Mouse (Mus musculus): Measurements from ENCODE around the gene Olfr71. TPM values are rescaled to one million over a fixed set of nuclear protein-coding genes. Genes with fewer than 3 reads are reported as not detected.

Gene Olfr71
- polyA plus RNA-seq, 1 experiment from 2014 or later, result not detected

GRCm38 (mm10) chr4:43729126-43729525 is 19.1 kb upstream of the Olfr71 start:
- H3K9ac ChIP-seq, result no peak overlapping the region
- no peak overlapping the region for H3K4me3 ChIP-seq (replicated peaks)
- H3K36me3 ChIP-seq, result no peaks in the 10 kb centered on the region
- H3K4me2 ChIP-seq, result no peak overlapping the region
- ATAC-seq (ENCODE audit: insufficient read depth, low FRiP score, low read depth), result no peak
- 56% methylated on average over 3 of the region's 3 CpGs for WGBS
- H3K27me3 ChIP-seq (replicated peaks), result no peaks in the 10 kb centered on the region
- H3K4me1 ChIP-seq, result peaks cover 48% of the 10 kb centered on the region
- H3K9me3 ChIP-seq, result no peaks in the 10 kb centered on the region
- peak overlapping the region; percentile 87 for H3K27ac ChIP-seq

DNA sequence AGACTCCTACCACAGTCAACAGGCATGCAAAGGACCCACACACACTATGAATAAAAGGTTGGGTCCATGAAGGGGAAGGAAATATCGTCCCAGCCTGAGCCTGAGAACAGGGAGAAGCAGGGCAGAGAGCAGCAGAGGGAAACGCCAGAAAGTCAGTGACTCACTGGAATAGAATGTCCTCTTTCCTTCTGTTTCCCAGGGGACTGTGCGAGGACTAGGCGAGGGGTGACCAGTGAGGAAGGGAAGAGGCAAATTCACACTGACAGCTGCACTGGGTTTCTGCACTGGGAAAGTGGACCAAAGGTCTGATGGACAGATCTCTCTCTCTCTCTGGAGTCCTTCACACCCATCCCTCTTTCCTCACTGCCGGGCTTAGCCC is 18.5 kb upstream of the Olfr71 start:
- Histone ChIP-seq H3K4me3 (replicated peaks) (no peak overlapping the region), H3K27ac (peak overlapping the region; percentile 87), H3K27me3 (replicated peaks) (no peaks in the 10 kb centered on the region), H3K4me2 (no peak overlapping the region), H3K9ac (no peak overlapping the region), H3K4me1 (peaks cover 48% of the 10 kb centered on the region), H3K9me3 (no peaks in the 10 kb centered on the region), H3K36me3 (no peaks in the 10 kb centered on the region)
- WGBS, result 10% methylated on average over 5 of the region's 5 CpGs
- ATAC-seq (ENCODE audit: insufficient read depth, low FRiP score, low read depth), result peak; percentile 54; the same call in 1 of the 2 replicates

DNA sequence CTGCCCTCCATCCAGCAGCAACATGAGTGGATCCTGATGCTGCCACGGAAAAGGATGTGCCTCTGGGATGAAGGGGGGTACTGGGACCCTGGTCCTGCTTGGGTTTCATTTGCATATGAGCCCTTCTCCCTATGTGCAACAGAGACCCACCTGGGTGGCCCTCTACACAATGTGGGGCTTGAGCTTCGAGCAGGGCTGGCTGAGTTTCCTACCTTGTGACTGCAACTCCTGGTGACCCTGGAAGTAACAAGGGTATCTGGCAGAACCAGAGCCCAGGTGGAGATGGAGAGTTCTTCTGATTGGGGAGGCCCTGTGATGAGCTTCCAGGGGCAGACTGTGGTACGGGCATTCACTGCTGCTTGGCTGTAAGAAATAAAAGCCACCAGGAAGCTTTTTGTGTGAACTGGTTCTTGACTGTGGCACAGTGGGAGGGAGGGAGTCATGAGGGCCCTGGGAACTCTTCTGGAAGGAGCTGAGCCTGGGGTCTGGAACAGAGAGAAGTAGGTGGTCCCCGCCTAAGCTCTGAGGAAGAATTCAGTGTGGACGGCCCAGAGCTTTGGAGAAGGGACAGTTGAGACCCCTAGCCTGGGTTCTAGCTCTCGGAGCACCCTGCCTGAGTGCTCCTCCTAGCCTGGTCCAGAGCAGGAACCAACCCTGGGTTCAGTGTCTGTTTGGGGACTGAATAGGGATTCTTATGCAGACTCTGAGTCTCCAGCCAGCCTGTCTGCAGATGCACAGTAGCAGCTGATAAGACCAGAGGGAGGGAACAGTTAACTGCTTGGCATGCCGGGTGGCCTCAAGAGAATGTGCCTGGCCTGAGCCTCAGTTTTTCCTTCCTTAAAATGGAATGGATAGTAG is 17.9 kb upstream of the Olfr71 start:
- Histone ChIP-seq H3K9me3 (no peaks in the 10 kb centered on the region), H3K4me2 (no peak overlapping the region), H3K36me3 (no peaks in the 10 kb centered on the region), H3K4me3 (replicated peaks) (no peak overlapping the region), H3K9ac (no peak overlapping the region), H3K4me1 (peaks cover 48% of the 10 kb centered on the region), H3K27me3 (replicated peaks) (no peaks in the 10 kb centered on the region), H3K27ac (peak overlapping the region; percentile 87)
- WGBS, result 66% methylated on average over 7 of the region's 7 CpGs
- no peak for ATAC-seq (ENCODE audit: insufficient read depth, low FRiP score, low read depth)

GRCm38 (mm10) chr4:43726995-43727394 is 16.9 kb upstream of the Olfr71 start, which contains the start of gene Hrct1:
Gene Hrct1, plus strand, starts transcription at chr4:43727188.
- Histone ChIP-seq H3K4me3 (replicated peaks) (no peak within 1 kb of the TSS), H3K36me3 (no peaks in the 10 kb centered on the region), H3K4me2 (no peak within 1 kb of the TSS), H3K27ac (peak within 1 kb of the TSS; percentile 87), H3K27me3 (replicated peaks) (no peaks in the 10 kb centered on the region), H3K9ac (no peak within 1 kb of the TSS), H3K9me3 (no peaks in the 10 kb centered on the region), H3K4me1 (peaks cover 48% of the 10 kb centered on the region)
- ATAC-seq (ENCODE audit: insufficient read depth, low FRiP score, low read depth), result peak; percentile 87
- WGBS, result 18% methylated on average over 3 of the region's 3 CpGs

- Histone ChIP-seq H3K4me1 (peaks cover 48% of the 10 kb centered on the region), H3K36me3 (no peaks in the 10 kb centered on the region), H3K9ac (no peak overlapping the region), H3K4me2 (no peak overlapping the region), H3K4me3 (replicated peaks) (no peak overlapping the region), H3K9me3 (no peaks in the 10 kb centered on the region), H3K27ac (peak overlapping the region; percentile 44; the same call in 1 of the 2 replicates), H3K27me3 (replicated peaks) (no peaks in the 10 kb centered on the region)
- WGBS, result 45% methylated on average over 12 of the region's 12 CpGs
- ATAC-seq (ENCODE audit: insufficient read depth, low FRiP score, low read depth), result no peak
Measured at GRCm38 (mm10) chr4:43726228-43726993, 16.4 kb upstream of the Olfr71 start.

GRCm38 (mm10) chr4:43724764-43725163 is 14.7 kb upstream of the Olfr71 start:
- WGBS, result 37% methylated on average over 1 of the region's 1 CpGs
- Histone ChIP-seq H3K4me3 (replicated peaks) (no peak overlapping the region), H3K27me3 (replicated peaks) (no peaks in the 10 kb centered on the region), H3K36me3 (no peaks in the 10 kb centered on the region), H3K9ac (no peak overlapping the region), H3K27ac (no peak overlapping the region), H3K4me1 (peaks cover 38% of the 10 kb centered on the region), H3K9me3 (no peaks in the 10 kb centered on the region), H3K4me2 (no peak overlapping the region)
- no peak for ATAC-seq (ENCODE audit: insufficient read depth, low FRiP score, low read depth)

GRCm38 (mm10) chr4:43722191-43722590 is 12.1 kb upstream of the Olfr71 start:
- Histone ChIP-seq H3K9ac (no peak overlapping the region), H3K4me1 (peaks cover 13% of the 10 kb centered on the region), H3K36me3 (no peaks in the 10 kb centered on the region), H3K9me3 (no peaks in the 10 kb centered on the region), H3K4me2 (no peak overlapping the region), H3K27me3 (replicated peaks) (no peaks in the 10 kb centered on the region), H3K27ac (no peak overlapping the region), H3K4me3 (replicated peaks) (no peak overlapping the region)
- no peak for ATAC-seq (ENCODE audit: insufficient read depth, low FRiP score, low read depth)
- WGBS, result 81% methylated on average over 4 of the region's 4 CpGs

DNA sequence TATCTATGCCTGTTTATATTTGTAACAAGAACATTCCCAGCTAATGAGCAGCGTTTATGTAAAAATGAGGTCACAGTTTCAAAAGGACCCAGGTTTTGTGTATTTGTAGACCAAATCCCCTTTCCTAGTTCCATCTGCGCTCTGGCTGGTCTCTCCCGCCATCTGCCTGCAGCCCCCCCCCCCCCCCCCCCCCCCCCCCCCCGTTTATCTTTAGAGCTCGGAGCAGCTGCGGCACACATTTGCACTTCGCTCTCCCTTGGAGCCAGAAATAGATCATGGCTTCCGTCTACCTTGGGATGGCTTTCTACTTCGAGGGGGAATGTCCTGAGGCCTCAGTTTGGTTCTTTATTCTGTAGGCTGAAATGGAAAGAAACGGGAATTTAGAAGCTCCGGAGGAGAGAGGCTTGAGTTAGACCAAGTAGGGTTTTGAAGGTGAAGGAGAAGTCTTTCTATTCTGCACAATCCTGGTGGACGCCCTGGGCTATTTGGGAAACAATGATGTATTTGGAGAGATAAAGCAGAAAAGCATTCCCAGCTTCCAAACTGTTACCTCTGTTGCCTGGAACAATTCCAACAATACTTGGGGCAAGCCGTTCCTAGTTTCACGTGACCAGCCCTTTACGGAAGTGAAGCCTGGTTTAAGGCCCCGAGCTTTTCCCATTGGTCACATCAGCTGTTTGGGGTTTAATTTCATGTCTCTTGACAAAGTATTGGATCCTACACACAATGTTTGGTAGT is 10.6 kb upstream of the Olfr71 start:
- H3K4me1 ChIP-seq, result no peaks in the 10 kb centered on the region
- no peak overlapping the region for H3K4me2 ChIP-seq
- H3K27me3 ChIP-seq (replicated peaks), result no peaks in the 10 kb centered on the region
- H3K9me3 ChIP-seq, result no peaks in the 10 kb centered on the region
- no peaks in the 10 kb centered on the region for H3K36me3 ChIP-seq
- WGBS, result 39% methylated on average over 14 of the region's 16 CpGs
- H3K4me3 ChIP-seq (replicated peaks), result no peak overlapping the region
- ATAC-seq (ENCODE audit: insufficient read depth, low FRiP score, low read depth), result no peak
- H3K27ac ChIP-seq, result 0 out of 2 replicates have a peak overlapping the region, but pooled peaks have one; percentile 59
- H3K9ac ChIP-seq, result no peak overlapping the region

GRCm38 (mm10) chr4:43713652-43714219 is 3.7 kb upstream of the Olfr71 start:
- no peaks in the 10 kb centered on the region for H3K27me3 ChIP-seq (replicated peaks)
- no peak for ATAC-seq (ENCODE audit: insufficient read depth, low FRiP score, low read depth)
- WGBS, result 37% methylated on average over 7 of the region's 7 CpGs
- H3K4me3 ChIP-seq (replicated peaks), result no peak overlapping the region
- no peak overlapping the region for H3K9ac ChIP-seq
- no peaks in the 10 kb centered on the region for H3K36me3 ChIP-seq
- H3K27ac ChIP-seq, result no peak overlapping the region
- H3K4me2 ChIP-seq, result no peak overlapping the region
- no peaks in the 10 kb centered on the region for H3K9me3 ChIP-seq
- peaks cover 4% of the 10 kb centered on the region; the same call in 1 of the 2 replicates for H3K4me1 ChIP-seq

DNA sequence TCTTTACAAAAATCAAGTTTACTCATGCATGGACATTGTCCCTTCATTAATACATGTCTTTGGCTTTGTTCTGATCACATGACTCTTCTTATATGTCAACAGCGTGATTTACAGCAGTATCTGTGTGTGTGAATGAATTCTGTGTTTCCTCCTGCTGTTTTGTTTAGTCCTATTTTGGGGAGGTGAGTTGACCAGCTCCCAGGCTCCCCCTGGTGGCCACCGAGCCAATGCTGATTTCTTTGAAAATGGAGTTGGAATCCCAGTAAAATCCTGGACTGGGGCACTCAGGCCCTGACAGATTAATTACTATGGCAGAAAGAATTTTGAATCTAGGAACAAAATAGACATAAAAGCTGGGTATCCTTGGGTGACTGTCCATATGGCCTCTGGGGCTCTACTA is 1.8 kb upstream of the Olfr71 start:
- H3K27me3 ChIP-seq (replicated peaks), result no peaks in the 10 kb centered on the region
- no peak overlapping the region for H3K9ac ChIP-seq
- H3K4me3 ChIP-seq (replicated peaks), result no peak overlapping the region
- H3K9me3 ChIP-seq, result no peaks in the 10 kb centered on the region
- ATAC-seq (ENCODE audit: insufficient read depth, low FRiP score, low read depth), result no peak
- no peak overlapping the region for H3K4me2 ChIP-seq
- H3K27ac ChIP-seq, result no peak overlapping the region
- WGBS, result 3% methylated on average over 2 of the region's 2 CpGs
- H3K36me3 ChIP-seq, result no peaks in the 10 kb centered on the region
- peaks cover 8% of the 10 kb centered on the region; the same call in 1 of the 2 replicates for H3K4me1 ChIP-seq

- Histone ChIP-seq H3K4me2 (no peak overlapping the region), H3K36me3 (no peaks in the 10 kb centered on the region), H3K27me3 (replicated peaks) (no peaks in the 10 kb centered on the region), H3K27ac (no peak overlapping the region), H3K9me3 (no peaks in the 10 kb centered on the region), H3K4me3 (replicated peaks) (no peak overlapping the region), H3K4me1 (0 out of 2 replicates have a peak, but pooled peaks cover 4% of the 10 kb centered on the region), H3K9ac (no peak overlapping the region)
- WGBS, result 72% methylated on average over 13 of the region's 13 CpGs
- no peak for ATAC-seq (ENCODE audit: insufficient read depth, low FRiP score, low read depth)
Measured at GRCm38 (mm10) chr4:43705991-43706390, 4.1 kb downstream of the Olfr71 start.

Measured in stomach, embryonic 15.5 days (tissue).